Mouse (Mus musculus) spleen, adult 12 weeks (tissue): Measurements from ENCODE around the gene Ica1.

Experiments
- DNase-seq: peaks from one replicate; pipeline ENCODE4 v3.0.0; 2022; ENCODE audit warnings: low spot score

Gene Ica1

GRCm38 (mm10) chr6:8644703-8645102, 133.6 kb downstream of the Ica1 start:
- DNase-seq = no peak

DNA sequence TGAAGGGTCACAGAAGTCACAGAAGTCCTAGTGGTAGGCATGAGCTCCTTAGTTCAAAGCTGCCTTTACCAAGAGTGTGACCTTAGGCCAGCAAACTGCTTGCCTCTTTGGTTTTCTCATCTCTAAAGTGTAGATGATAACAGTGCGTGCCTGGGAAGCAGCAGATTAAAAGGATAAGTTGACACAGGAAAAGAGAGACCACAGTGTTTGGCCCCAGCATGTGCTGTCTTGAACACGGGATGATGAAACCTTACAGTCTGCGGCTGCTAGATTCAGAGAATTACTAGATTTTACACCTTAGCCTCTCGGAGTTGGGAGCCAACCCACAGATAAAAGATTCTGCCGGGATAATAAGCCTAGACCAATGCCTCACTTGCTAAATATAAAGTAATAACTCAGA, 137.4 kb downstream of the Ica1 start:
- DNase-seq = no peak

DNA sequence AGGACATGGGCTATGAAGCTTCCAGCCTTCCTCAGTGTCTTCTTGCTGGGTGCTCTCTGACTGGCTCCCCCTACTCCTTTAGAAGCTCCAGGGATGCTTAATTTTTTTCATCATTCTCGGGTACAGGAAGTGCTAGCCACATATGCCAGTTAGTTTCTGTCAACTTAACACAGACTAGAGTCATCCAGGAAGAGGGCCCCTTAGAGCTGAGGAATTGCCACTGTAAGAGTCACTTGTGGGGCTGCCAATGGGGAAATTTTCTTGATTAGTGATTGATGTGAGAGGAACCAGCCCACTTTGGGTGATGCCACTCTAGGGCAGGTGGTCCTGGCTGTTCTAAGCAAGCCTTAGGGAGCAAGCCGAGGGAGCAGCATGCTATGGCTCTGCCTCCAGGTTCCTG, 138.8 kb downstream of the Ica1 start:
- DNase-seq = no peak

- DNase-seq = no peak
Observed at GRCm38 (mm10) chr6:8638899-8639298, 139.4 kb downstream of the Ica1 start.

DNA sequence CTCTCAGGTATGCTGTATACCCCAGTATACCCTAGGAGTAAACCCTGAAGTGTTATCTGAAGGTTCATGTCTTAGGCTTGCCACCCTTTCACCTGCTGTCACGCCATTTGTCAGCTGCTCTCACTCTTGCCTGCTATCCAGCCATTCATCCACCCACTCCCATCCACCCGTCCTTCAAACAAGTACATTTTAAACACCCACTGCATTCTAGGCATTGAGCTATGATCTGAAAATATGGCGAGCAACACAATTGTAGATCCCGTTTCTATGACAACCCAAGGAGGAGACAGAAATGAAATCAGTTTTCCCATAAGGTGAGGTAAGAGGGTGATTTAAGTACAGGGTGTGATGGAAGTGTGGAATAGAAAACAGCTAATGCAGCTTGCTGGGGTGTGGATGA, 140.2 kb downstream of the Ica1 start:
- no peak for DNase-seq

DNA sequence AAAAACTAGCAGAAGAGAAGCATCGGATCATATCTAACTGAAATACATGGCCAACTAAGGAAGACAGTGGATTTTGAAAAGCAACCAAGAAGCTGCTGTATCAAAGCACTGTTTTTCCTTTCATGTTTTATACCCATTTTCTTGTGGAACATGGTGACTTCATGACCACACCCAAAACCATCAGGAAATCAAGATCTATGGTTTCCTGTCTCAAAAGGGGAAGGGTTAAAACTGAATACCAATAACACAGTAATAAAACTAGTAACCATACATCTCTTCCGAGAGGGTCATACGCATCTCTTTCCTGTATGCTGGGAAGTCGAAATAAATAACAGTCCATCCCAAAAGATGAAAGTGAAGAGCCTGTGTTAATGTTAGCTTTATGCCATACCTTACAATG, 145.6 kb downstream of the Ica1 start:
- DNase-seq = no peak

GRCm38 (mm10) chr6:8631986-8632632, 146.2 kb downstream of the Ica1 start:
- DNase-seq = no peak

DNA sequence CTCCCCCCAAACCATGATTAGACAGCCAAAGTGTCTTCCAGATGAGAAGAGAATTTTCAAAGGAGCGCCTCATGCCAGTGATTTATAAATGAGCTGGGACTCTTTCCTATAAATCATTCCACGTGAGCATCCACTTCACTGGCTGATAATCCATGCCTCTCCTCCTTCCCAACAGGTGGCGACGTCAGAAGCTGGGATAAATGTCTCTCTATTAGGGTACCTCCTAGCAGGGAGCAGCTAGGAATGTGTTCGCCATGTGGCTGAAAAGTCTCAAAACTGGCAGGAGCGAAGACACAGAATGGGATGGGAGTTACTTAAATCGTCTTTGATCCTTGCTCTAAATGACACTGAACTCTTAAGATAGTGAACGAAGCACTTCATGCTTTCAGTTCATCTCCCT, 146.9 kb downstream of the Ica1 start:
- DNase-seq = no peak

DNA sequence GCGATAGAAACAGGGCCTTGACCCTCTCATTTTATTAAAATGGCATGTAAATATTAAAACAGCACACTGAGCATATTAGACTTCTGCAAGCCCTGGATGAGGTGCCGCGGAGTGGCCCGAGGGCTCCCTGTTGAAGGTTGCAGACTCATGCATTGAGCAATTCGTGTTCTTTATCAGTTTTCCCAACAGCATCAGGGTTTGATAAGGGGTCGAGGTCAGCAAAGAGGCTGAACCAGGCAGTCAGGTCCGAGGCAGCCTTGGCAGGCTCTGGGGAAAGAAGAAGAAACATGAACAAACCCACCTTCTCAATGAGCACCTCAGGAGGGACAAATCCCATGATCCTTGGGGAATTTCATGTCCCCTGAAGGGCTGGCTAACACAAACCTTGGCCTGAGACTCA, 147.8 kb downstream of the Ica1 start:
- no peak for DNase-seq

- no peak for DNase-seq
Observed at GRCm38 (mm10) chr6:8628715-8629267, 149.5 kb downstream of the Ica1 start.

DNA sequence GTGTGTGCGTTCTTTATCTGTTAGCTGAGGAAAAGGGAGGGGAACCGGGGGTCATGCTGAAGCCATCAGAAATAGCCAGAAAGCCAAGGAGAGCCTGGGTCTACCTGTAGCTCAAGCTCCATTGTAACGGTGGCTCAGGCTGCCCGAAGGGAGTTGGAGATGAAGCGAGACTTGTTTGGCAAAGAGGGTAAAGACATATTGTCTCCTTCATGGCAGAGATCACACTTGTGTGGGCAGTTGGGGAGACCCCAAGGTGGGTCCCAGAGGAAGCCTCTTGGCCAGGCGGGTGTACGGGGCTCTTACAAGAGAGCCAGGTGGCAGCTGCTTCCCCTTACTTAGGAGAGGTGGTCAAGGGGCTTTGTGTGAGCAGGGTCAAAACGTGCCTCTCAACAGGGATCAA, 150.1 kb downstream of the Ica1 start:
- DNase-seq = no peak

GRCm38 (mm10) chr6:8623045-8623444, 155.2 kb downstream of the Ica1 start:
- DNase-seq = no peak

DNA sequence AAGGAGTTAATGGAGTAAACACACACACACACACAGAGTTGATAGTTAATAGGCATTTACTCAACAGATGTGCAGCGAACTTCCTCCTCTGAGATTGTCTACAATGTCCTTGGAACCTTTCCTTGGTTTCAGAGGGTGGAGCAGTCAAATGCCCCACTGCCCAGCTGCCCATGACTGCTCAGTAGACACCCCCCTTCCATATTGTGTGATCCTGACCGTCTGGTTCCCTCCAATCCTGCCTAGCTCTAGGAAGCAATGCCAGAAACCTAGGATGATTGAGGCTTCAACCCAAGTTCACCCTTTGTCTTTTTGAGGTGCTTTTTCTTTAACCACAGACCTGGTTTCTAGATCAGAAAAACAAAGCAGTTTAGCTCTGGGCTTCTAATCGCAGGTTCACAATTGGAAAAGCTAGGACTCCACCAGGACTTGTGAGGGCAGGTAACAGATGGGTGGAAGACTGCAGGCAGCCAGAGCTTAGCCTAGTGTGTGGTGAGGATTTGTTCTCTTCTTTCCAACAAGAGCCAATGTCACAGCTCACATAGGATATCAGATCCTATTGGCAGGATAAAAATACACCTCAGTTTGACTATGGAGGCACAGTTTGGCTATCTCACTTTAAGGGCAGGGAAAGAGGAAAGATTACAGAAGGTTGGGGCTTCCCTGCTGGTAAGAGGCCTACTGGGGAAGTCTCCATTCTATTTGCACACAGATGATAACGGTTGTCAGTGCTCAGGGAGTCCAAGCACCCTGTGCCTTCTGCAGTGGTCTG, 158.5 kb downstream of the Ica1 start:
- DNase-seq = no peak

- DNase-seq = no peak
Observed at GRCm38 (mm10) chr6:8617369-8617768, 160.9 kb downstream of the Ica1 start.

- DNase-seq = no peak
Observed at GRCm38 (mm10) chr6:8591665-8592064, 186.6 kb downstream of the Ica1 start.

DNA sequence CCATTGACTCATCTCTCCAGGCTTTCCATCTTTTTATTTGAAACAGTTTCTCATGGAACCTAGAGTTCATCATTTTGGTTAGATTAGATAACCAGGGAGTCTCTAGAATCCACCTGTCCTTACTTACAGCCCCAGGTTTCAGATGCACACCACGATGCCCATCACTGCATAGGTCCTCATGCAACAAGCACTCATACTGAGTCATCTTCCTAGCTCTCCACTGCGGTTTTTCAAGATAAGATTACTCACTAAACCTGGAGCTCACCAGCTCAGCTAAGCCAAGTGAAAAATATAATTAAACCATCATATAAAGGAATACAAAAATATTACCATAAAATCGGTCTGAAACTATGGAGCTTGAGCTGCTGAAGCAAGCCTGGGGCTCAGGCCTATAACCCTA, 194.4 kb downstream of the Ica1 start:
- no peak for DNase-seq

DNA sequence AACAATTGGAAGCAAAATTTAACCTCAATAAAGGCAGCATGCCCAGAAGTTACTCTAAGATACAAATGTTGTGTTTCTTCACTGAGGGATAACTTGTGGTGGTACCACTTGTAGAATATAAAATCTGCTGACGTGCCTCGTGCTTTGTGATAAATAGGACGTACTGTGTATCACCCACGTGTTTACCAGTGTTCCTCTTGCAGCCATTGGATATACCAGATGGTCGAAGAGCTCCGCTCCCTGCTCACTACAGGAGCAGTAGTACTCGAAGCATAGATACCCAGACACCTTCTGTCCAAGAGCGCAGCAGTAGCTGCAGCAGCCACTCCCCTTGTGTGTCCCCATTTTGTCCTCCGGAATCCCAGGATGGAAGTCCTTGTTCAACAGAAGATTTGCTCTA, 195.9 kb downstream of the Ica1 start:
- DNase-seq = no peak
